Mouse (Mus musculus) myocyte (in vitro differentiated cells): ENCODE measurements at regions not wholly inside any gene's neighbourhood (a gene's known extent, or its start where the extent isn't known, plus 50 kb on each side); places are given as distances from the start of the nearest gene placed in this dataset.

Source experiments
- H3K27me3 ChIP-seq: one replicate; pipeline ENCODE4 v1.6.1; 2011; ENCODE audit not compliant: control insufficient read depth, insufficient read depth, insufficient read length
- H3K36me3 ChIP-seq: one replicate; pipeline ENCODE4 v1.6.1; 2011; ENCODE audit not compliant: control insufficient read depth, insufficient read depth
- H3K4me2 ChIP-seq: one replicate; pipeline ENCODE4 v1.6.1; 2011; ENCODE audit warnings: low read depth, control low read depth
- H3K4me3 ChIP-seq: one replicate; pipeline ENCODE4 v1.5.1; 2011; ENCODE audit warnings: mild to moderate bottlenecking, control low read depth, moderate library complexity
- H3K79me2 ChIP-seq: one replicate; pipeline ENCODE4 v1.6.1; 2011; ENCODE audit not compliant: control insufficient read depth, insufficient read depth
- H3ac ChIP-seq: one replicate; pipeline ENCODE4 v1.6.1; 2011; ENCODE audit not compliant: control insufficient read depth, insufficient read length
- CEBPB ChIP-seq: IDR thresholded peaks from 2 replicates; pipeline ENCODE4 v1.6.1; 2011; ENCODE audit warnings: mild to moderate bottlenecking, moderate library complexity; ENCODE audit not compliant: poor library complexity, insufficient read depth, severe bottlenecking
- E2F4 ChIP-seq: IDR thresholded peaks from one replicate; pipeline ENCODE4 v1.6.1; 2011; ENCODE audit warnings: mild to moderate bottlenecking, control low read depth, moderate library complexity; ENCODE audit not compliant: insufficient read depth
- MAX ChIP-seq: IDR thresholded peaks from one replicate; pipeline ENCODE4 v1.6.1; 2011; ENCODE audit warnings: low read depth, mild to moderate bottlenecking, control low read depth
- MYOD1 ChIP-seq, 3 experiments: IDR thresholded peaks; one replicate each; pipeline ENCODE4 v1.6.1; 2011; ENCODE audit warnings: control low read depth in 2 of 3, low read depth in 2 of 3, mild to moderate bottlenecking in 2 of 3, moderate library complexity in 1 of 3; ENCODE audit not compliant: insufficient read length in 2 of 3, control insufficient read depth in 1 of 3
- MYOG ChIP-seq, 3 experiments: IDR thresholded peaks; one replicate each; pipeline ENCODE4 v1.6.1; 2011; ENCODE audit warnings: control low read depth in 2 of 3, low read depth in 2 of 3, mild to moderate bottlenecking in 2 of 3; ENCODE audit not compliant: insufficient read length in 2 of 3, control insufficient read depth in 1 of 3, insufficient read depth in 1 of 3
- POLR2A ChIP-seq: IDR thresholded peaks from one replicate; pipeline ENCODE4 v1.6.1; 2011; ENCODE audit warnings: low read depth, mild to moderate bottlenecking, control low read depth, moderate library complexity; ENCODE audit not compliant: insufficient read length
- POLR2AphosphoS2 ChIP-seq: IDR thresholded peaks from one replicate; pipeline ENCODE4 v1.6.1; 2011; ENCODE audit warnings: low read depth, control low read depth; ENCODE audit not compliant: insufficient read length
- REST ChIP-seq: IDR thresholded peaks from one replicate; pipeline ENCODE4 v1.6.1; 2011; ENCODE audit warnings: mild to moderate bottlenecking, control low read depth, moderate library complexity; ENCODE audit not compliant: insufficient read depth, insufficient read length
- SRF ChIP-seq: IDR thresholded peaks from one replicate; pipeline ENCODE4 v1.6.1; 2011; ENCODE audit warnings: low read depth; ENCODE audit not compliant: control insufficient read depth, insufficient read length
- TCF12 ChIP-seq: IDR thresholded peaks from one replicate; pipeline ENCODE4 v1.6.1; 2011; ENCODE audit warnings: mild to moderate bottlenecking, control low read depth; ENCODE audit not compliant: poor library complexity, insufficient read depth, severe bottlenecking
- TCF3 ChIP-seq: IDR thresholded peaks from one replicate; pipeline ENCODE4 v1.6.1; 2011; ENCODE audit warnings: low read depth, control low read depth; ENCODE audit not compliant: insufficient read length
- USF1 ChIP-seq: IDR thresholded peaks from one replicate; pipeline ENCODE4 v1.6.1; 2011; ENCODE audit warnings: low read depth, mild to moderate bottlenecking, control low read depth, moderate library complexity

DNA sequence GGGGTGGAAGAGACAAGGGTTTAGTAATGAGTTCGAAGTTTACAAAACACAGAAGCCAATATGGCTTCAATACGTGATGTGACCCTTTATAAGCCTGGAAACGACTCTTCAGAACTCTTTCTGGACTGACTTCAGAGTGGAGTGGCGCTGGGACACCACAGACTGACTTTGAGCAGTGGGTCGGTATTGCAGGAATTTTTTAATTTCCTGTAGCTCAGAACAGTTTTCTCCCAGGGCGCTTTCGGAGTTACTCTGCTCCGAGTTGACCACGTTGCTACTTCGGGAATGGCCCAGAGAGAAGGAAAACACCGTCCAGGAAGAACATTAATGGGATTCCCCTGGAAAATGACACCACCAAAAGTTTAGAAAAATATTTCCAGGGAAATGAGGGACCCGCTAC is 129.1 kb downstream of the Emx2 start:
- Histone ChIP-seq H3K79me2 (no peaks in the 10 kb centered on the region), H3K27me3 (no peaks in the 10 kb centered on the region), H3ac (no peak overlapping the region), H3K4me2 (no peak overlapping the region), H3K4me3 (no peak overlapping the region), H3K36me3 (no peaks in the 10 kb centered on the region)
- TF ChIP-seq USF1 = no peak
- TF ChIP-seq MYOG (IDR thresholded peaks at IDR 0.05; ENCODE audit: control insufficient read depth in 1 of 3, insufficient read depth in 1 of 3, insufficient read length in 2 of 3, low read depth in 2 of 3) = no peak
- TF ChIP-seq REST = no peak
- no peak for TF ChIP-seq E2F4
- no peak for TF ChIP-seq SRF
- no peak for TF ChIP-seq TCF3
- TF ChIP-seq POLR2AphosphoS2 = no peak
- no peak for TF ChIP-seq CEBPB
- TF ChIP-seq MYOD1 (IDR thresholded peaks at IDR 0.05; ENCODE audit: control insufficient read depth in 1 of 3, insufficient read length in 2 of 3, low read depth in 2 of 3) = no peak
- no peak for TF ChIP-seq TCF12
- no peak for TF ChIP-seq POLR2A
- TF ChIP-seq MAX = no peak

- Histone ChIP-seq H3K27me3 (no peaks in the 10 kb centered on the region), H3K36me3 (no peaks in the 10 kb centered on the region), H3K4me2 (peak overlapping the region; percentile 22), H3ac (no peak overlapping the region), H3K4me3 (no peak overlapping the region), H3K79me2 (no peaks in the 10 kb centered on the region)
- TF ChIP-seq SRF = no peak
- TF ChIP-seq MAX = no peak
- TF ChIP-seq TCF3 = no peak
- TF ChIP-seq MYOD1 (IDR thresholded peaks at IDR 0.05; ENCODE audit: control insufficient read depth in 1 of 3, insufficient read length in 2 of 3, low read depth in 2 of 3) = no peak
- TF ChIP-seq REST = no peak
- no peak for TF ChIP-seq USF1
- no peak for TF ChIP-seq CEBPB
- TF ChIP-seq E2F4 = no peak
- TF ChIP-seq TCF12 = no peak
- no peak for TF ChIP-seq POLR2A
- no peak for TF ChIP-seq MYOG (IDR thresholded peaks at IDR 0.05; ENCODE audit: control insufficient read depth in 1 of 3, insufficient read depth in 1 of 3, insufficient read length in 2 of 3, low read depth in 2 of 3)
Observed at GRCm38 (mm10) chr19:59588068-59588522, 129.9 kb downstream of the Emx2 start.

GRCm38 (mm10) chr19:59590021-59590420 is 131.8 kb downstream of the Emx2 start:
- no peaks in the 10 kb centered on the region for H3K79me2 ChIP-seq
- H3K36me3 ChIP-seq = no peaks in the 10 kb centered on the region
- H3K4me2 ChIP-seq = no peak overlapping the region
- H3K4me3 ChIP-seq = no peak overlapping the region
- H3K27me3 ChIP-seq = no peaks in the 10 kb centered on the region
- no peak overlapping the region for H3ac ChIP-seq
- no peak for TF ChIP-seq CEBPB
- TF ChIP-seq TCF3 = no peak
- TF ChIP-seq SRF = no peak
- TF ChIP-seq TCF12 = no peak
- TF ChIP-seq MYOG (IDR thresholded peaks at IDR 0.05; ENCODE audit: control insufficient read depth in 1 of 3, insufficient read depth in 1 of 3, insufficient read length in 2 of 3, low read depth in 2 of 3) = no peak
- TF ChIP-seq MAX = no peak
- no peak for TF ChIP-seq MYOD1 (IDR thresholded peaks at IDR 0.05; ENCODE audit: control insufficient read depth in 1 of 3, insufficient read length in 2 of 3, low read depth in 2 of 3)
- no peak for TF ChIP-seq E2F4
- no peak for TF ChIP-seq USF1
- no peak for TF ChIP-seq POLR2AphosphoS2
- TF ChIP-seq POLR2A = no peak
- no peak for TF ChIP-seq REST

DNA sequence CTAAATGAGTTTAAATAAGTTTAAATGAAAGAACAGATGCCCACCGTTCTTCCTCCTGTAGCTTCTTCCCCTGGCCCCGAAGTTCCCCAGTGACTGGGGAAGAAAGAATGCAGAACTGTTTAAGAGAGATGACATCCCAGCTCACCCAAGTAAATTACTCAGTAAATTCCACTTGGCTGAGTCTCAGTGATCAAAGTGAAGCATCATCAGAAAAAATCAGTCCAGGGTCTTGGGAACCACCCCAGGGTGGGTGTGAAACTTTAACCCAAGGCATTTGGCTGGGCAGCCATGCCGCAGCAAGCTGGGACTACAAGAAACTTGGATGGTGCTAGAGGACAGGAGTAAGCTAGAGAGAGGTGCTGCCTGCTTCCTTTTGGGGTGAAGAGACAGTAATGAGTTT is 133.9 kb downstream of the Emx2 start:
- Histone ChIP-seq H3K27me3 (no peaks in the 10 kb centered on the region), H3ac (no peak overlapping the region), H3K79me2 (no peaks in the 10 kb centered on the region), H3K4me3 (no peak overlapping the region), H3K36me3 (no peaks in the 10 kb centered on the region), H3K4me2 (no peak overlapping the region)
- TF ChIP-seq CEBPB = no peak
- TF ChIP-seq SRF = no peak
- no peak for TF ChIP-seq MYOG (IDR thresholded peaks at IDR 0.05; ENCODE audit: control insufficient read depth in 1 of 3, insufficient read depth in 1 of 3, insufficient read length in 2 of 3, low read depth in 2 of 3)
- no peak for TF ChIP-seq USF1
- TF ChIP-seq MAX = no peak
- no peak for TF ChIP-seq POLR2A
- no peak for TF ChIP-seq MYOD1 (IDR thresholded peaks at IDR 0.05; ENCODE audit: control insufficient read depth in 1 of 3, insufficient read length in 2 of 3, low read depth in 2 of 3)
